Mouse (Mus musculus): ENCODE data around the gene Rsph6a.

GRCm38 (mm10) chr7:19017909-19018308 lies 36.6 kb upstream of the Rsph6a start:
- no peak for TF ChIP-seq POLR2A (IDR thresholded peaks at IDR 0.05; ENCODE audit: insufficient read length, low read depth)
- TF ChIP-seq USF1 (IDR thresholded peaks at IDR 0.05; ENCODE audit: low read depth), result no peak
- no peak for TF ChIP-seq TCF12 (IDR thresholded peaks at IDR 0.05; ENCODE audit: insufficient read depth, poor library complexity, severe bottlenecking)
